Mouse (Mus musculus) lung, adult 2 months (tissue): ENCODE data around the gene Lect2.

ENCODE experiments used
- CTCF ChIP-seq: fragments of 200-500 bp; IDR thresholded peaks from 2 replicates; pipeline ENCODE4 v1.5.1; 2011; ENCODE audit warnings: mild to moderate bottlenecking, low read length, control low read depth; ENCODE audit not compliant: insufficient read depth
- POLR2A ChIP-seq: fragments of 200-500 bp; IDR thresholded peaks from 2 replicates; pipeline ENCODE4 v1.6.1; 2011; ENCODE audit warnings: low read depth, mild to moderate bottlenecking, control low read depth, low read length, borderline replicate concordance; ENCODE audit errors: extremely low read depth

- TF ChIP-seq CTCF (no peak), POLR2A (no peak)
Measured at GRCm38 (mm10) chr13:56548401-56548800, at the start of gene Lect2.
